Mouse (Mus musculus): ENCODE measurements around the gene Slc35f1. TPM values are rescaled to one million over a fixed set of nuclear protein-coding genes. Genes with fewer than 3 reads are reported as not detected.

Slc35f1 gene
- polyA plus RNA-seq, 1 experiment from 2014 or later = 18.6 TPM

DNA sequence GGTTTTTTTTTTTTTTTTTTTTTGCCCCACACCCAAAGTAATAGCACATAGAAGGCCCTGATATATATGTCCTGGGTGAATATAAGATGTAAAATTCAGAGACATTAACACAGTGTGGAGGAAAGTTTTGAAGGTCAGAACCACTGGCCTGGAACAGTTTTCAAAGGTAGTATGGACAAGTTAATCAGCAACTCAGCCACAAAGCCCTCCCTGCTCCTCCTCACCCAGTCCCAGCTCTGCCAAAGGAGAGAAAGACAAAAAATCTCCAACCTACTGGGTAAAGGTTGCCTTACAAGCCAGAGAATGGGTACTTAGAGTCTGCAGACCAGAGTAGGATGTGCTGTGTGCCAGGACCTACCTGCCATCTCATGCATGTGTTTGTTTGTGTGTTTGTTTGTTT lies 372.4 kb downstream of the Slc35f1 start:
- DNase-seq (ENCODE audit: low spot score) (no peak), ATAC-seq (no peak)
- H3K9me3 ChIP-seq (replicated peaks; ENCODE audit: control insufficient read depth, low read length) = no peaks in the 10 kb centered on the region
- no peaks in the 10 kb centered on the region for H3K27me3 ChIP-seq (replicated peaks; ENCODE audit: control insufficient read depth, insufficient read depth, low read length)
- no peak overlapping the region for H3K27ac ChIP-seq (ENCODE audit: low read depth, low read length)
- H3K4me1 ChIP-seq (ENCODE audit: control insufficient read depth, insufficient read depth, low read length) = no peaks in the 10 kb centered on the region
- H3K4me3 ChIP-seq (ENCODE audit: low read depth, low read length) = no peak overlapping the region
- H3K4me2 ChIP-seq (ENCODE audit: low read length) = no peak overlapping the region
- no peaks in the 10 kb centered on the region for H3K36me3 ChIP-seq (ENCODE audit: control insufficient read depth, insufficient read depth, low read length)
- no peak overlapping the region for H3K9ac ChIP-seq (ENCODE audit: low read length)

DNA sequence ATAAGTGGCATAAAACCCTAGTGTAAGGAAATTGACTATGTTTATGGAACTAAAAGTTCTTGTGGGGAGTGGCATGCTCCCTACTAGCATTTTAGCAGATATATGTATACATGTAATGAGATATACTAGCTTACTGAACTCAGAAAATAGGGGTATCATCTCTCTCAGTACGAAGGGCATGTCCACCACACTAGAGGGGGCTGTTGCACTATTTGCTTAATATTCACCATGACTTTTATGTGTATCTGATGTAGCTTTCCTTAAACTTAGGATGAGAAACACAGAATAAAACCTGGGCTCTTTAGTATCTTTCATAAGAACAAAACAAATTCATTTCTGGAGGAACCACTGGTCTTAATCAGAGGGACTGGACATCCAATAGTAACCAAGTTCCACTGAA lies 397.5 kb downstream of the Slc35f1 start:
- 88% methylated on average over 1 of the region's 1 CpGs for WGBS
- peak; percentile 36 for DNase-seq (ENCODE audit: low spot score)

DNA sequence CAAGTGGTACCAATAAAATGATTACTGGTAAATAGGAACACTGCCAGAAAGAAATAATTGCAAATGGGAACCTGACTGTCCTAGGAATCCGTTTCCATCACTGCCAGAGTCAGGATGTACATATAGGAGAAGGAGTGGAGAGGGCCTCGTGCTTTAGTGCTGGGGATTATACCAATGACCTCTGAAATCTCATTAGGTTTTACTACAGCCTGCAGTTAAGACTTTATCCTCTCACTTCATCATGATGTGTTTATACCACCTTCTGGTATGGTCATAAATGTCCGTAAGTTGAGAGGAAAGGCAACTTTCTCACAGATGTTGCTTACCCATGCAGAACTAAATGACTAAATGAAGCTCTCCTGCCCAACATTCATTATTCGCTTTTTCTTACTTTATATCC lies 401.2 kb downstream of the Slc35f1 start:
- Histone ChIP-seq H3K27me3 (replicated peaks; ENCODE audit: control insufficient read depth, insufficient read depth, low read length) (no peaks in the 10 kb centered on the region), H3K9me3 (replicated peaks; ENCODE audit: control insufficient read depth, low read length) (no peaks in the 10 kb centered on the region), H3K4me1 (ENCODE audit: control insufficient read depth, insufficient read depth, low read length) (no peaks in the 10 kb centered on the region), H3K4me3 (ENCODE audit: low read depth, low read length) (no peak overlapping the region), H3K9ac (ENCODE audit: low read length) (no peak overlapping the region), H3K27ac (ENCODE audit: low read depth, low read length) (no peak overlapping the region), H3K4me2 (ENCODE audit: low read length) (no peak overlapping the region), H3K36me3 (ENCODE audit: control insufficient read depth, insufficient read depth, low read length) (no peaks in the 10 kb centered on the region; the same call in 1 of the 2 replicates)
- 84% methylated on average over 4 of the region's 4 CpGs for WGBS
- ATAC-seq (no peak), DNase-seq (ENCODE audit: low spot score) (no peak)

More for the DNA sequence above, 397.5 kb downstream of the Slc35f1 start:
- H3K9me3 ChIP-seq (replicated peaks; ENCODE audit: control insufficient read depth, low read length) = no peaks in the 10 kb centered on the region
- H3K4me3 ChIP-seq (ENCODE audit: low read depth, low read length) = no peak overlapping the region
- H3K4me1 ChIP-seq (ENCODE audit: control insufficient read depth, insufficient read depth, low read length) = no peaks in the 10 kb centered on the region
- no peak overlapping the region for H3K27ac ChIP-seq (ENCODE audit: low read depth, low read length)
- no peak overlapping the region for H3K9ac ChIP-seq (ENCODE audit: low read length)
- H3K27me3 ChIP-seq (replicated peaks; ENCODE audit: control insufficient read depth, insufficient read depth, low read length) = no peaks in the 10 kb centered on the region
- no peaks in the 10 kb centered on the region; the same call in 1 of the 2 replicates for H3K36me3 ChIP-seq (ENCODE audit: control insufficient read depth, insufficient read depth, low read length)
- ATAC-seq = no peak
- H3K4me2 ChIP-seq (ENCODE audit: low read length) = no peak overlapping the region

DNA sequence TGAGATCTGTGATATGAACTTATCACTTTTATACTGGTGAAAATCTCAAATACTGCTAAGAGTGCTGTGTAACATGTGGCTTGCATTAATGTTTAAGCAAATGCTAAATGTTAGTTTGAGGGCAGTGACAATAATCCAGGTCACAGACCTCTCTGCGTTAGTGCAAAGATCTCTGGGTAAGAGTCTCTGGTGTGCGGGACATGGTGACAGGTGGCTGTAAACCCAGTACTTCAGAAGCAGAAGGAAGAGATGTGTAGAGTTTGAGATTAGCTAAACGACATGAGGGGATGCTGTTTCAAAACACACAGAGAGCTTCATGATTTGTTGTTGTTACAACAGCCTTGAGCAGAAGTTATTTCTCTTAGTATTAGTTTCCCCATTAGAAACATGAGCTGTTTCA lies 406.1 kb downstream of the Slc35f1 start:
- ATAC-seq (no peak), DNase-seq (ENCODE audit: low spot score) (no peak)
- Histone ChIP-seq H3K9me3 (replicated peaks; ENCODE audit: control insufficient read depth, low read length) (no peaks in the 10 kb centered on the region), H3K4me1 (ENCODE audit: control insufficient read depth, insufficient read depth, low read length) (no peaks in the 10 kb centered on the region), H3K27ac (ENCODE audit: low read depth, low read length) (no peak overlapping the region), H3K9ac (ENCODE audit: low read length) (no peak overlapping the region), H3K27me3 (replicated peaks; ENCODE audit: control insufficient read depth, insufficient read depth, low read length) (no peaks in the 10 kb centered on the region), H3K4me2 (ENCODE audit: low read length) (no peak overlapping the region), H3K4me3 (ENCODE audit: low read depth, low read length) (no peak overlapping the region), H3K36me3 (ENCODE audit: control insufficient read depth, insufficient read depth, low read length) (no peaks in the 10 kb centered on the region)
- WGBS = 84% methylated on average over 3 of the region's 3 CpGs

DNA sequence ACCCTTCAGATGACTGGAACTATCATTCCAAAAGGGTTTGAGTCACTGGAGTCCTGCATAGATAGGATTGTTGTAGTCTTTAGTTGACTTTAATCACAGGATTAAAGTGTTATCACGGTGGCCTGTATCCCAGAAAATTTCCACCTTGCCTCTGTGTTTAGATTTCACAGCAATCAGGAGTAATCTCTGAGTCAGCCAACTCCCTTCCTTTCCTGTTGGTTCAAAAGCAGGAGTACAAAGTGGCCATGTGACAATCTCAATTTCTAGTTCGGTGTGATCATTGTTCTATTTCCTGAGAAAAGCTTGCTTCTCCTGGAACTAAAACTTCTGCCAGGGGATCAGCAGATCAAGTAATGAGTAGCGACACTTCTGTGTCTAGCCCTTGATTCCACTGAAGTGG lies 410.5 kb downstream of the Slc35f1 start:
- no peak overlapping the region for H3K4me3 ChIP-seq (ENCODE audit: low read depth, low read length)
- no peak for DNase-seq (ENCODE audit: low spot score)
- ATAC-seq = no peak
- no peak overlapping the region for H3K4me2 ChIP-seq (ENCODE audit: low read length)
- WGBS = 91% methylated on average over 3 of the region's 3 CpGs
- H3K4me1 ChIP-seq (ENCODE audit: control insufficient read depth, insufficient read depth, low read length) = no peaks in the 10 kb centered on the region
- no peaks in the 10 kb centered on the region for H3K9me3 ChIP-seq (replicated peaks; ENCODE audit: control insufficient read depth, low read length)
- H3K27ac ChIP-seq (ENCODE audit: low read depth, low read length) = no peak overlapping the region
- no peaks in the 10 kb centered on the region for H3K27me3 ChIP-seq (replicated peaks; ENCODE audit: control insufficient read depth, insufficient read depth, low read length)
- H3K36me3 ChIP-seq (ENCODE audit: control insufficient read depth, insufficient read depth, low read length) = no peaks in the 10 kb centered on the region
- no peak overlapping the region for H3K9ac ChIP-seq (ENCODE audit: low read length)

DNA sequence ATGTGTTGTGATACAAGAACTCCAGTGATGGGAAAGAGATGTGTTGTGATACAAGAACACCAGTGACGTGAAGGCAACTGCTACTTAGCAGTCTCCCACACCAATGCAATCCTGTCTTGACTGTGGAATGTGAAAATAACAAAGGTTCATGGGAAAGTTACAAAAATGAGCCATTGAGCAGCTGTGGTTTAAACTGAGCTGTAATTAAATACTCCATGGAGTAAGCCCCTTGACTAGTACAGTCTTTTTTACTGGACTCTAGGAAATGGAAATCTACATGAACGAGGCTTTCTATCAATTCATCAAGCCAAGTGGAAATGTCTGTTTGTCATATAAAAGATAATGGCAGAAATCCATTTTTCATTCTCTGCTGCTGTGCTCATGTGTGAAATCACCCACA lies 411.1 kb downstream of the Slc35f1 start:
- DNase-seq (ENCODE audit: low spot score) = no peak
- Histone ChIP-seq H3K9me3 (replicated peaks; ENCODE audit: control insufficient read depth, low read length) (no peaks in the 10 kb centered on the region), H3K27me3 (replicated peaks; ENCODE audit: control insufficient read depth, insufficient read depth, low read length) (no peaks in the 10 kb centered on the region), H3K4me2 (ENCODE audit: low read length) (no peak overlapping the region), H3K27ac (ENCODE audit: low read depth, low read length) (no peak overlapping the region), H3K9ac (ENCODE audit: low read length) (no peak overlapping the region), H3K4me3 (ENCODE audit: low read depth, low read length) (no peak overlapping the region), H3K4me1 (ENCODE audit: control insufficient read depth, insufficient read depth, low read length) (no peaks in the 10 kb centered on the region), H3K36me3 (ENCODE audit: control insufficient read depth, insufficient read depth, low read length) (no peaks in the 10 kb centered on the region)
- WGBS = 91% methylated on average over 2 of the region's 2 CpGs
- ATAC-seq = no peak

DNA sequence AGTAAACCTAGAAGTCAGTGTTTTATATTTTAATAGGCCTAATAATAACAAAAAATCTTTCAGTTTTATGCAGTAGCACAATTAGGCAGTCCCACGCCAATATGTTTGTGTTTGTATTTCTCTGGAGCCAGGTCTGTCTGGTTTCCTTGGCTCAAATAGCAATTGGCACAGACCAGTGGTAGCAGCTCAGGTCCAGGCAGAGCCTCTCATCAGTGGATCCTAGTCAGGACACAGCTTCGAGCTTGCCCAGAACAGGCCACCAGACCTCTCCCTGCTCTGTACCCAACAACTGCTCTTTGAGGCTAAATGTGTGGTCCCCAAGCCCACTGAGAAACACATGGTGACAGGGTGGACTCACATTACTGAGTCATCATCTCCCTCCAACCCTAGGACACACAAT lies 412.1 kb downstream of the Slc35f1 start:
- 89% methylated on average over 2 of the region's 2 CpGs for WGBS
- Histone ChIP-seq H3K4me1 (ENCODE audit: control insufficient read depth, insufficient read depth, low read length) (no peaks in the 10 kb centered on the region), H3K9ac (ENCODE audit: low read length) (no peak overlapping the region), H3K4me2 (ENCODE audit: low read length) (no peak overlapping the region), H3K27ac (ENCODE audit: low read depth, low read length) (no peak overlapping the region), H3K4me3 (ENCODE audit: low read depth, low read length) (no peak overlapping the region), H3K27me3 (replicated peaks; ENCODE audit: control insufficient read depth, insufficient read depth, low read length) (no peaks in the 10 kb centered on the region), H3K9me3 (replicated peaks; ENCODE audit: control insufficient read depth, low read length) (no peaks in the 10 kb centered on the region), H3K36me3 (ENCODE audit: control insufficient read depth, insufficient read depth, low read length) (no peaks in the 10 kb centered on the region)
- ATAC-seq (no peak), DNase-seq (ENCODE audit: low spot score) (no peak)

DNA sequence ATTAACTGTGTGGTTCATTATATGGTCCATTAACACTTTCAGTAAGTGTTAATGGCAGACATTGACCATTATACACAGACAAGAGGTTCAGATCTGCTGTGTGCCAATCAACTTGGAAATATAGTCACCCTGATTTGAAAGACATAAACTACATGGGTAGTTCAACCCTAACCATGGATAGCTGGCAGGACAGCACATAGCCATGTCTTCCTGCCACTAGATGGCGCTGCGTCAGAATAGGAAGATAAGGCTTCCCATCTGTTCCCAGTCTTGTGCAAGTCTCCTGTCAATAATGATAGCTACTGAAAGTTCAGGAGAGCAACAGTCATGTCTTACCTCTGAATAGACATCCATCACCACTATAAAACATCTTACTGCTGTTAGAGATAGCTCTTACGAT lies 424.7 kb downstream of the Slc35f1 start:
- no peaks in the 10 kb centered on the region for H3K9me3 ChIP-seq (replicated peaks; ENCODE audit: control insufficient read depth, low read length)
- H3K9ac ChIP-seq (ENCODE audit: low read length) = no peak overlapping the region
- H3K36me3 ChIP-seq (ENCODE audit: control insufficient read depth, insufficient read depth, low read length) = no peaks in the 10 kb centered on the region
- WGBS = 27% methylated on average over 3 of the region's 3 CpGs
- no peak overlapping the region for H3K4me3 ChIP-seq (ENCODE audit: low read depth, low read length)
- H3K4me2 ChIP-seq (ENCODE audit: low read length) = no peak overlapping the region
- DNase-seq (ENCODE audit: low spot score) (peak; percentile 59), ATAC-seq (peak; percentile 63; the same call in 1 of the 2 replicates)
- H3K27me3 ChIP-seq (replicated peaks; ENCODE audit: control insufficient read depth, insufficient read depth, low read length) = no peaks in the 10 kb centered on the region
- peaks cover 13% of the 10 kb centered on the region; the same call in 1 of the 2 replicates for H3K4me1 ChIP-seq (ENCODE audit: control insufficient read depth, insufficient read depth, low read length)
- no peak overlapping the region for H3K27ac ChIP-seq (ENCODE audit: low read depth, low read length)

DNA sequence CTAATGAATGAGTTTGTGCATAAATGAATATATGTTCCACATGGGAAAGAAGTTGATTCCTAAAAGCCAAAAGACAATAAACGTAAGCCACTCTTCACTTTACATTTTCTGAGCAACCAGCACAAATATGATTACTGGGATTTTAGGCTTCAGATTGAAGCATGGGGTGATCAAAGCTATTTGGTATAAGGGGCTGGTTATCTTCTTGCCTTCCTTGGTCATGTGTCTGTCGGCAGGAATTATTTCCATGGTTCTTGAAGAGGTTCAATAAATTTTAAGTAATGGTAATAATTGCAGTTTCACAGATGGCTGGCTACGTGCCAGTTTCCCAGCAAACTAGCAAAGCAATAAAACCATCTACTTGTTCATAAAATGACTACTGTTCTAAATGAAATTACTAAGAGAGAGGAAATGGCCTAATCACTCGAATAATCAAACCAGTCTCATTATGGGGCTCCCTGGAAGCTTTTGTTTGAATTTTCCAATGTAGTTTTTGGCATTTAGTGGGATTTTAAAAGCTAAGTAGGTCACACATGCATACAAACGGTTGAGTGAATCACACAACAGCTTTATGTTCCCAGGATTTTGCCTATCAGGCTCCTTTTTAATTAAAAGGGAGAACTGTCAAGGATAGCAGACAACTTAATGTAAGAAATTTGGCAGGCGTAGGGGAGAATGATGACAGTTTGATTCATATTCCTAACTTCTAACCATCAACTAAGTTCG lies 425.5 kb downstream of the Slc35f1 start:
- Histone ChIP-seq H3K36me3 (ENCODE audit: control insufficient read depth, insufficient read depth, low read length) (no peaks in the 10 kb centered on the region), H3K27me3 (replicated peaks; ENCODE audit: control insufficient read depth, insufficient read depth, low read length) (no peaks in the 10 kb centered on the region), H3K4me1 (ENCODE audit: control insufficient read depth, insufficient read depth, low read length) (peaks cover 13% of the 10 kb centered on the region; the same call in 1 of the 2 replicates), H3K27ac (ENCODE audit: low read depth, low read length) (0 out of 2 replicates have a peak overlapping the region, but pooled peaks have one; percentile 16), H3K4me2 (ENCODE audit: low read length) (no peak overlapping the region), H3K4me3 (ENCODE audit: low read depth, low read length) (no peak overlapping the region), H3K9ac (ENCODE audit: low read length) (no peak overlapping the region), H3K9me3 (replicated peaks; ENCODE audit: control insufficient read depth, low read length) (no peaks in the 10 kb centered on the region)
- DNase-seq (ENCODE audit: low spot score) = peak; percentile 74
- ATAC-seq = peak; percentile 59
- WGBS = 42% methylated on average over 7 of the region's 7 CpGs
